Mouse (Mus musculus) myocyte (in vitro differentiated cells): ENCODE measurements around the gene Dnah6. TPM values are rescaled to one million over a fixed set of nuclear protein-coding genes. Genes with fewer than 3 reads are reported as not detected.

ENCODE experiments used
- H3K27me3 ChIP-seq: one replicate; pipeline ENCODE4 v1.6.1; 2011; ENCODE audit not compliant: control insufficient read depth, insufficient read depth, insufficient read length
- H3K36me3 ChIP-seq: one replicate; pipeline ENCODE4 v1.6.1; 2011; ENCODE audit not compliant: control insufficient read depth, insufficient read depth
- H3K4me2 ChIP-seq: one replicate; pipeline ENCODE4 v1.6.1; 2011; ENCODE audit warnings: low read depth, control low read depth
- H3K4me3 ChIP-seq: one replicate; pipeline ENCODE4 v1.5.1; 2011; ENCODE audit warnings: mild to moderate bottlenecking, control low read depth, moderate library complexity
- H3K79me2 ChIP-seq: one replicate; pipeline ENCODE4 v1.6.1; 2011; ENCODE audit not compliant: control insufficient read depth, insufficient read depth
- H3ac ChIP-seq: one replicate; pipeline ENCODE4 v1.6.1; 2011; ENCODE audit not compliant: control insufficient read depth, insufficient read length
- CEBPB ChIP-seq: IDR thresholded peaks from 2 replicates; pipeline ENCODE4 v1.6.1; 2011; ENCODE audit warnings: mild to moderate bottlenecking, moderate library complexity; ENCODE audit not compliant: poor library complexity, insufficient read depth, severe bottlenecking
- E2F4 ChIP-seq: IDR thresholded peaks from one replicate; pipeline ENCODE4 v1.6.1; 2011; ENCODE audit warnings: mild to moderate bottlenecking, control low read depth, moderate library complexity; ENCODE audit not compliant: insufficient read depth
- MAX ChIP-seq: IDR thresholded peaks from one replicate; pipeline ENCODE4 v1.6.1; 2011; ENCODE audit warnings: low read depth, mild to moderate bottlenecking, control low read depth
- MYOD1 ChIP-seq, 3 experiments: IDR thresholded peaks; one replicate each; pipeline ENCODE4 v1.6.1; 2011; ENCODE audit warnings: control low read depth in 2 of 3, low read depth in 2 of 3, mild to moderate bottlenecking in 2 of 3, moderate library complexity in 1 of 3; ENCODE audit not compliant: insufficient read length in 2 of 3, control insufficient read depth in 1 of 3
- MYOG ChIP-seq, 3 experiments: IDR thresholded peaks; one replicate each; pipeline ENCODE4 v1.6.1; 2011; ENCODE audit warnings: control low read depth in 2 of 3, low read depth in 2 of 3, mild to moderate bottlenecking in 2 of 3; ENCODE audit not compliant: insufficient read length in 2 of 3, control insufficient read depth in 1 of 3, insufficient read depth in 1 of 3
- POLR2A ChIP-seq: IDR thresholded peaks from one replicate; pipeline ENCODE4 v1.6.1; 2011; ENCODE audit warnings: low read depth, mild to moderate bottlenecking, control low read depth, moderate library complexity; ENCODE audit not compliant: insufficient read length
- POLR2AphosphoS2 ChIP-seq: IDR thresholded peaks from one replicate; pipeline ENCODE4 v1.6.1; 2011; ENCODE audit warnings: low read depth, control low read depth; ENCODE audit not compliant: insufficient read length
- REST ChIP-seq: IDR thresholded peaks from one replicate; pipeline ENCODE4 v1.6.1; 2011; ENCODE audit warnings: mild to moderate bottlenecking, control low read depth, moderate library complexity; ENCODE audit not compliant: insufficient read depth, insufficient read length
- SRF ChIP-seq: IDR thresholded peaks from one replicate; pipeline ENCODE4 v1.6.1; 2011; ENCODE audit warnings: low read depth; ENCODE audit not compliant: control insufficient read depth, insufficient read length
- TCF12 ChIP-seq: IDR thresholded peaks from one replicate; pipeline ENCODE4 v1.6.1; 2011; ENCODE audit warnings: mild to moderate bottlenecking, control low read depth; ENCODE audit not compliant: poor library complexity, insufficient read depth, severe bottlenecking
- TCF3 ChIP-seq: IDR thresholded peaks from one replicate; pipeline ENCODE4 v1.6.1; 2011; ENCODE audit warnings: low read depth, control low read depth; ENCODE audit not compliant: insufficient read length
- USF1 ChIP-seq: IDR thresholded peaks from one replicate; pipeline ENCODE4 v1.6.1; 2011; ENCODE audit warnings: low read depth, mild to moderate bottlenecking, control low read depth, moderate library complexity
- polyA plus RNA-seq: library from polyadenylated mRNA; unstranded; fragments of >200 nt; fragmentation: generic; extraction: Trizol; gene quantifications from one replicate; pipeline ENCODE4 v1.2.1, GENCODE M21; 2012; ENCODE audit warnings: missing spikeins

Dnah6 gene
- polyA plus RNA-seq, 1 experiment, result 0.01 TPM

DNA sequence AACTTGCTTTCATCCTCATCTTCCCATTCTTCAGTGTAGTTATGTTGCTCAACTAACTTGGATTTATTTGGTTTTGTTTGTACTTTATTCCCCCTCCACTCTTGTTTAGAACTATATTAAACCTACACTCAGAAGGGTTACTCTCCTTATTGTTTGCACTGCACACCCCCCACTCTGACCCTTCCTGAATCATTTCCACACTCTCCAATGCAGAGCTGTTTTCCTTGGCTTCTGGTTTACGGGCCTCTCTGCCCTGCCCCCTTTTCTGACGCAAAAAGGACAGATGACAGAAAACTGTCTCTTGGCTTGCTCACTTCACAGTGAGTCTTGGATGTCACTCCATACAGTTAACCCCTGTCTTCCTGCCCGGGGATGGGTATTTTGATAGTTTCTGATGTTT, 38.5 kb downstream of the Dnah6 start:
- no peak overlapping the region for H3K4me3 ChIP-seq
- H3K36me3 ChIP-seq, result no peaks in the 10 kb centered on the region
- no peak overlapping the region for H3ac ChIP-seq
- peak overlapping the region; percentile 31 for H3K4me2 ChIP-seq
- H3K27me3 ChIP-seq, result no peaks in the 10 kb centered on the region
- TF ChIP-seq SRF (no peak), POLR2AphosphoS2 (no peak), TCF12 (no peak), CEBPB (no peak)
- no peaks in the 10 kb centered on the region for H3K79me2 ChIP-seq

DNA sequence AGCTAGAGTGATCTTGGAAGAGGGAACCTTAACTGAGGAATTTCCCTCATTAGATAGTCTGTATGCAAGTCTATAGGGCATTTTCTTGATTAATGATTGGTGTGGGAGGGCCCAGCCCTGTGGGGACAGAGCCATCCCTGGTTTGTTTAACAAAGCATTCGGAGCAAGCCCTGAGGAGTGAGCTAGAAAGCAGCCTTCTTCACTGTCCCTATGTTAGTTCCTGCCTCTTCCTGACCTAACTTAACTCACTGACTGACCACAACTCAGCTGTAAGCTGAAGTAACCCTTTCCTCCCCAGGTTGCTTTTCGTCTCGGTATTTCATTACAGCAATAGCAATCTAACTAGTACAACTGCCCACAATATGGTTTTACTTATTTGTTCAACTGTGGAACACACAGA, 39.0 kb downstream of the Dnah6 start:
- Histone ChIP-seq H3ac (no peak overlapping the region), H3K79me2 (no peaks in the 10 kb centered on the region), H3K36me3 (no peaks in the 10 kb centered on the region), H3K4me3 (no peak overlapping the region), H3K4me2 (peak overlapping the region; percentile 31), H3K27me3 (no peaks in the 10 kb centered on the region)
- TF ChIP-seq SRF, result no peak
- TF ChIP-seq POLR2AphosphoS2, result no peak
- TF ChIP-seq MYOD1 (IDR thresholded peaks at IDR 0.05; ENCODE audit: control insufficient read depth in 1 of 3, insufficient read length in 2 of 3, low read depth in 2 of 3), result no peak
- no peak for TF ChIP-seq TCF3
- no peak for TF ChIP-seq TCF12
- no peak for TF ChIP-seq POLR2A
- TF ChIP-seq REST, result no peak
- no peak for TF ChIP-seq CEBPB
- no peak for TF ChIP-seq E2F4
- no peak for TF ChIP-seq MYOG (IDR thresholded peaks at IDR 0.05; ENCODE audit: control insufficient read depth in 1 of 3, insufficient read depth in 1 of 3, insufficient read length in 2 of 3, low read depth in 2 of 3)
- no peak for TF ChIP-seq MAX
- no peak for TF ChIP-seq USF1

DNA sequence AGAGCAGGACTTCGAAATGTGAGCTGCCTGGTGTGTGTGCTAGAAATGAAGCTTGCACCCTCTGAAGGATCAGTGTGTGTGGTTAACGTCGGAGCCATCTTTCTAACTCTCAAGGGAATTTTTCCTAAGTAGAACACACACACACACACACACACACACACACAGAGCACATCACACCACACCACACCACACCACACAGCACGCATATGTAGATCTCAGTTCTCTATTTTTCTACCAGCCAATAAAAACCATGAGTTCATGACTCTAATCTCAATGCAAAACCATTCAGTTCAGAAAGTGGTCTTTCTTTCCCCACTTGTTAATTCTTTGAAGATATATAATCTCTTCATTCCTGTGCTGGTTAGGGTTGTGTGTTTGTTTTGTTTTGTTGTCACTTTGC, 39.4 kb downstream of the Dnah6 start:
- no peaks in the 10 kb centered on the region for H3K79me2 ChIP-seq
- no peaks in the 10 kb centered on the region for H3K36me3 ChIP-seq
- TF ChIP-seq MAX, result no peak
- no peak for TF ChIP-seq TCF12
- no peak for TF ChIP-seq USF1
- H3K4me3 ChIP-seq, result no peak overlapping the region
- H3ac ChIP-seq, result no peak overlapping the region
- peak overlapping the region; percentile 31 for H3K4me2 ChIP-seq
- no peaks in the 10 kb centered on the region for H3K27me3 ChIP-seq

DNA sequence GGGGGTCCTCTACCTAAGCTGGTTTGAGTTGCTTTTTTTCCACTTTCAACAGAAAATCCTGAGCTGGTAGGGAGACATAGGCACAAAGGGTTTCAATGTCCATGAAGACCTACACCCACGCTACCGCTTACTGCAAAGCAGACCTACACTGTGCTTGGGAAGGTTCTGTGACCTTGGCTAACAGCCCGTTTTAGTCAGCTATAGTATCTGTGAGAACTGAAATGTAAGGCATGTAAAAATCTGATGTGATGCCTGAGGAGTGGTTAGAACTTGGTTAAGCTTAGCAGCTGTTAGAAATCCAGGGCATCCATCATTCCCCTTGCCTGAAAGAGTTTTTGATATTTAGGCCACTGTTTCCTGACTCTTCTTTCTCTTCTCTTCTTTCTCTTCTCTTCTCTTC, 46.3 kb downstream of the Dnah6 start:
- peak overlapping the region; percentile 55 for H3K4me2 ChIP-seq
- H3K79me2 ChIP-seq, result no peaks in the 10 kb centered on the region
- TF ChIP-seq MYOG (IDR thresholded peaks at IDR 0.05; ENCODE audit: control insufficient read depth in 1 of 3, insufficient read depth in 1 of 3, insufficient read length in 2 of 3, low read depth in 2 of 3) (no peak), TCF12 (no peak), POLR2AphosphoS2 (no peak), POLR2A (no peak), CEBPB (no peak), MAX (no peak), REST (no peak), SRF (no peak), TCF3 (no peak), USF1 (no peak), E2F4 (no peak), MYOD1 (IDR thresholded peaks at IDR 0.05; ENCODE audit: control insufficient read depth in 1 of 3, insufficient read length in 2 of 3, low read depth in 2 of 3) (no peak)
- no peak overlapping the region for H3K4me3 ChIP-seq
- no peaks in the 10 kb centered on the region for H3K36me3 ChIP-seq
- H3K27me3 ChIP-seq, result no peaks in the 10 kb centered on the region
- H3ac ChIP-seq, result no peak overlapping the region

DNA sequence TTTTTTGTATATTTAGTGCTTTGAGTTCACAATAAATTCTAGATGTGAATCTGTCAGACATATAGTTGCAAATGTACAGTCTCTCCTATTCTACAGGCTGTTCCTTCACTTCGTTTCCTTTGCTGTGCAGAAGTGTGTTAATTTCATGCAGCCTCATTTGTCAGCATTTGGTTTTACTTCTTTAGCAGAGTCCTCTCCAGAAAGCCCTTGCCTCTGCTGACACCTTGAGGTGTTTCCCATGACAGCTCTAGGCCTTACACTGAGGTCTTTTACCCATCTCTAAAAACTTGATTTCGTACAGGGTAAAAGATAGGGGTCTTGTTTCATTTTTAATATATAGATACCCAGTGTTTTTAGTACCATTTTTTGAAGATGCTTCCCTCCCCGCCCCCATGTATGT, 54.2 kb downstream of the Dnah6 start:
- TF ChIP-seq TCF12 (no peak), POLR2A (no peak), TCF3 (no peak), MAX (no peak), MYOG (IDR thresholded peaks at IDR 0.05; ENCODE audit: control insufficient read depth in 1 of 3, insufficient read depth in 1 of 3, insufficient read length in 2 of 3, low read depth in 2 of 3) (no peak)
- no peaks in the 10 kb centered on the region for H3K36me3 ChIP-seq
- H3K79me2 ChIP-seq, result no peaks in the 10 kb centered on the region
- no peaks in the 10 kb centered on the region for H3K27me3 ChIP-seq
- no peak overlapping the region for H3K4me2 ChIP-seq
- H3K4me3 ChIP-seq, result no peak overlapping the region
- H3ac ChIP-seq, result no peak overlapping the region

DNA sequence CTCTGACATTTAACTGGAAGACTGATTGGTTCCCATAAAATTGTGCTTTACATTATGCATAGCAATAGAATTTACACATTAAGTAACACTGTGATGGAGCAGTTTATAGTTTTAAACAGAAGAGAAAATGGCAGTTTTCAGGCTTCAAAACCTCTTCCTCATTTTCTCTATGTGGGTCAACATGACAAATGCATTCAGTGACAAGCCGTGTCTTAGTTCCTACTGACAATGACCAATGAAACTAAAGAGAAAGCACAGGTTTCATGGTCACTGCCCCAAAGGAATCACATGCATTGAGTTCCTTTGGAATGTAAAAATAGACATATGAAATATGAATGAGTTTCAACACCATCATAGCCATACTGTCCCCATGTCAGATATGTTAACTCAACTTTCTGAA, 58.5 kb downstream of the Dnah6 start:
- no peak overlapping the region for H3K4me3 ChIP-seq
- TF ChIP-seq TCF3 (no peak), TCF12 (no peak), MAX (no peak), MYOG (IDR thresholded peaks at IDR 0.05; ENCODE audit: control insufficient read depth in 1 of 3, insufficient read depth in 1 of 3, insufficient read length in 2 of 3, low read depth in 2 of 3) (no peak), POLR2A (no peak), MYOD1 (IDR thresholded peaks at IDR 0.05; ENCODE audit: control insufficient read depth in 1 of 3, insufficient read length in 2 of 3, low read depth in 2 of 3) (no peak), E2F4 (no peak), SRF (no peak), USF1 (no peak), REST (no peak), CEBPB (no peak)
- H3K79me2 ChIP-seq, result no peaks in the 10 kb centered on the region
- no peak overlapping the region for H3K4me2 ChIP-seq
- no peaks in the 10 kb centered on the region for H3K27me3 ChIP-seq
- H3K36me3 ChIP-seq, result no peaks in the 10 kb centered on the region
- H3ac ChIP-seq, result no peak overlapping the region
